Mouse (Mus musculus): ENCODE results near the gene Cyb5r2. TPM values are rescaled to one million over a fixed set of nuclear protein-coding genes. Genes with fewer than 3 reads are reported as not detected.

The Cyb5r2 gene
- total RNA-seq, 2 experiments from 2014 or later: not detected

DNA sequence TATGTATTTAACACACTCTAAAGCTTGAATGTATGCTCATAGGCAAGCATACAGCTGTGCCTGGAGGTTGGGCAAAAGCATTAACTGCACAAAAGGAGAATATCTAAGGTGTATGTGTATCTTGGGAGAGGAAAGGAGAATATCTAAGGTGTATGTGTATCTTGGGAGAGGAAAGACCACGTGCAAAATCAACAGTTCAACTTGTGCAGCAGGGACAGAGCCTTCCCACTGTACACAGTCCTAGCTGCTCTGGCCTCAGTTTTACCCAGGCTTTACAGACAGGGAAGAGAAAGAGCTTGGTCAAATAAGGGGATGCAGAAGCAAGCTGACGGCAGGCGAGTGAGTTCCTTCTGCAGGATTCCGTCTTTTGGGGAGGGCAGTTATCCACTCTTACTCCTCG, 43.8 kb downstream of the Cyb5r2 start:
- no peak for TF ChIP-seq CTCF (IDR thresholded peaks at IDR 0.05)
- intact Hi-C loops (cut with DNase I): no loop called here
- no peak for DNase-seq (ENCODE audit: extremely low spot score in 1 of 2, low spot score in 2 of 2)
- Histone ChIP-seq H3K4me3 (no peak overlapping the region), H3K27ac (no peak overlapping the region)

DNA sequence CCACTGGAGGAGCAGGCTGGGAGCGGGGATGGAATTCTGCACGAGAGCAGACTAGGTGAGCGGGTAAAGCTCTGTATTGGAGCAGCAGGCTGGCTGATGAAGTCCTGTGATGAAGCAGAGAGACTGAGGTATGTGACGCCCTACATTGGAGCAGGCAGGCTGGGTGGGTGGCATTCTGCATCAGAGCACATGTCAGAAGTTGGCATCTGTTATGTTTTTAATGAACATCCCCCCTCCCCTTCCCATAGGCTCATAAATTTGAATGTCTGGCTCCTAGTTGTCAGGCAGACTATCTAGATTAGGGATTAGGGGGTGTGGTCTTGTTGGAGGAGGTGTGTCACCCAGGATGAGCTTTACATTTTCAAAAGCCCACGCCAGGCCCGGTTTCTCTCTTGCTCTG, 45.1 kb downstream of the Cyb5r2 start:
- TF ChIP-seq CTCF (IDR thresholded peaks at IDR 0.05): no peak
- H3K4me3 ChIP-seq: no peak overlapping the region
- intact Hi-C loops (cut with DNase I): no loop called here
- H3K27ac ChIP-seq: no peak overlapping the region
- no peak for DNase-seq (ENCODE audit: extremely low spot score in 1 of 2, low spot score in 2 of 2)

- TF ChIP-seq CTCF (IDR thresholded peaks at IDR 0.05): peak; percentile 74
- DNase-seq (ENCODE audit: extremely low spot score in 1 of 2, low spot score in 2 of 2): peak; percentile 60 to 78
- H3K27ac ChIP-seq: peak overlapping the region; percentile 33
- H3K4me3 ChIP-seq: peak overlapping the region; percentile 16
- intact Hi-C loops (cut with DNase I): loop anchor here (2.0 kb wide), 1 partner anchor 48 kb away; no protein-coding TSS in a partner anchor
Measured at GRCm38 (mm10) chr7:107708491-107709112, 49.2 kb downstream of the Cyb5r2 start.

DNA sequence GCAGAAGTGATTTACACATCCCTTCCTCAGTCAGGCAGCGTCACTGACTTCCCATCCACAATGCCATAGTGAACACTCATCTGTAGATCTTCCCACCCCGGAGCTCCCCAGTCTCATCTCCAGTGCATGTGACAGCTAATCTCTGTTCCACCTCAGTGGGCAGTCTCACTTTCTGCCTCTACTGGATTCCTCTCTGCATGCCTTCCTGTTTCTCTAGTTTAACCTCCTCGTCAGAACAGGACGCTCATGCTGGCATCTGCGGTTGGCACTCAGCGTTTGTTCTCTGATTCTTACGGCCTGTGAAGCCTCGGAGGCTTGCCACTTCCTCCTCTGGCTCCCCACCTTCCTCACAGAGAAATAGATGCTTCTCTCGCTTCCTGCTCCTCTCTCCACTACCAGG, 50.2 kb downstream of the Cyb5r2 start:
- DNase-seq (ENCODE audit: extremely low spot score in 1 of 2, low spot score in 2 of 2): no peak
- TF ChIP-seq CTCF (IDR thresholded peaks at IDR 0.05): no peak
- Histone ChIP-seq H3K27ac (no peak overlapping the region), H3K4me3 (no peak overlapping the region)
- intact Hi-C loops (cut with DNase I): loop anchor here (2.0 kb wide), 1 partner anchor 47 kb away; no protein-coding TSS in a partner anchor

DNA sequence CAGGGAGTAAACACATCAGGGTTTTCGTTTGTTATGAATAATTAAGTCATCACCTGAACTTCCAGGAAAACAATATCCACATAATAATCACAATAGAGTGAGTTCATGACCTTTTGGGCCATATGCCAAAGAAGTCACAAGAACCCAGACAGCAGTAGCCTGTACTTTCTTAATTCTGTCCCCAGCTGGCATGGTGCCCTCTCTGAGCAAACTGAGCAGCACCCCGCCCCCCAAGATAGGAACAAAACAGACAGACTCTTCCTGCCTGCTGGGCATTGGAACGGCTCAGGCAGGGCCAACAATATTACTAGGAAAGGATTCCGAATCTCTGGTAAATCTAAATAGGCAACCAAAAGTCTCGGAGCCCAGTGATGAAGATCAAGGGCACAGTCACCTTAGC, 51.9 kb downstream of the Cyb5r2 start:
- intact Hi-C loops (cut with DNase I): no loop called here
- no peak for TF ChIP-seq CTCF (IDR thresholded peaks at IDR 0.05)
- Histone ChIP-seq H3K27ac (no peak overlapping the region), H3K4me3 (no peak overlapping the region)
- DNase-seq (ENCODE audit: extremely low spot score in 1 of 2, low spot score in 2 of 2): no peak

GRCm38 (mm10) chr7:107702461-107703380, 55.1 kb downstream of the Cyb5r2 start:
- intact Hi-C loops (cut with DNase I): no loop called here
- TF ChIP-seq CTCF (IDR thresholded peaks at IDR 0.05): no peak
- H3K4me3 ChIP-seq: no peak overlapping the region
- no peak for DNase-seq (ENCODE audit: extremely low spot score in 1 of 2, low spot score in 2 of 2)
- H3K27ac ChIP-seq: no peak overlapping the region

DNA sequence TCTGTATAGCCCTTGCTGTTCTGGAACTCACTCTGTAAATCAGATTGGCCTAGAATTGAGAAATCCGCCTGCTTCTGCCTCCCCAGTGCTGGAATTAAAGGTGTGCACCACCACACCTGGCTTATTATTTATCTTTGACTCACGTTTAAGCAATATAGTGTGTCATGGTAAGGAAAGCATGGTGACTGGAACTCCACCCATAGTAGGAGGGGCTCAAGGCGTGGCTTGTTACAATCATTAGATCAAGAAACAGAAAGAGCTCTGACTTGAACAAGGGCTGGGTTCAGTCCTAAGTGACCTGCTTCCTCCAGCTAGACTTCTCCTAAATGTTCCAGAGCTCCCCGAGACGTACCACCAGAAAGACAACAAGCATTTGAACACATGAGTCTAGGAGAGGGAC, 57.2 kb downstream of the Cyb5r2 start:
- no peak overlapping the region for H3K4me3 ChIP-seq
- DNase-seq (ENCODE audit: extremely low spot score in 1 of 2, low spot score in 2 of 2): no peak
- TF ChIP-seq CTCF (IDR thresholded peaks at IDR 0.05): no peak
- no peak overlapping the region for H3K27ac ChIP-seq
- intact Hi-C loops (cut with DNase I): no loop called here

GRCm38 (mm10) chr7:107699926-107700325, 57.9 kb downstream of the Cyb5r2 start:
- no peak for TF ChIP-seq CTCF (IDR thresholded peaks at IDR 0.05)
- no peak overlapping the region for H3K27ac ChIP-seq
- DNase-seq (ENCODE audit: extremely low spot score in 1 of 2, low spot score in 2 of 2): no peak
- intact Hi-C loops (cut with DNase I): no loop called here
- H3K4me3 ChIP-seq: no peak overlapping the region

Other genes starting within 250 kb of the Cyb5r2 start
- 1 to 10 TPM; 8.3 to 9.2 TPM for gene Olfml1, start 190.6 kb downstream of the Cyb5r2 start, total RNA-seq (2021)
- gene Ppfibp2, start 162.8 kb downstream of the Cyb5r2 start, total RNA-seq (2021): 1 to 10 TPM; 6.9 TPM
- not detected for gene 5330417H12Rik, start 132.9 kb downstream of the Cyb5r2 start, total RNA-seq (2021)
- not detected for gene Ovch2, start 43.2 kb upstream of the Cyb5r2 start, total RNA-seq (2021)
- not detected for gene Olfr467, start 54.2 kb upstream of the Cyb5r2 start, total RNA-seq (2021)
- gene Olfr469, start 67.5 kb upstream of the Cyb5r2 start, total RNA-seq (2021): not detected
- gene Olfr470, start 89.5 kb upstream of the Cyb5r2 start, total RNA-seq (2021): not detected
- gene Olfr472, start 139.9 kb upstream of the Cyb5r2 start, total RNA-seq (2021): not detected
- not detected for gene Olfr473, start 172.4 kb upstream of the Cyb5r2 start, total RNA-seq (2021)
- gene Olfr474, start 196.6 kb upstream of the Cyb5r2 start, total RNA-seq (2021): not detected
- gene Olfr476, start 206.8 kb upstream of the Cyb5r2 start, total RNA-seq (2021): not detected
- not detected for gene Olfr477, start 228.7 kb upstream of the Cyb5r2 start, total RNA-seq (2021)

All from left cerebral cortex, adult 2 months (tissue).